Mouse (Mus musculus): ENCODE measurements at regions not wholly inside any gene's neighbourhood (a gene's known extent, or its start where the extent isn't known, plus 50 kb on each side); places are given as distances from the start of the nearest gene placed in this dataset.

DNA sequence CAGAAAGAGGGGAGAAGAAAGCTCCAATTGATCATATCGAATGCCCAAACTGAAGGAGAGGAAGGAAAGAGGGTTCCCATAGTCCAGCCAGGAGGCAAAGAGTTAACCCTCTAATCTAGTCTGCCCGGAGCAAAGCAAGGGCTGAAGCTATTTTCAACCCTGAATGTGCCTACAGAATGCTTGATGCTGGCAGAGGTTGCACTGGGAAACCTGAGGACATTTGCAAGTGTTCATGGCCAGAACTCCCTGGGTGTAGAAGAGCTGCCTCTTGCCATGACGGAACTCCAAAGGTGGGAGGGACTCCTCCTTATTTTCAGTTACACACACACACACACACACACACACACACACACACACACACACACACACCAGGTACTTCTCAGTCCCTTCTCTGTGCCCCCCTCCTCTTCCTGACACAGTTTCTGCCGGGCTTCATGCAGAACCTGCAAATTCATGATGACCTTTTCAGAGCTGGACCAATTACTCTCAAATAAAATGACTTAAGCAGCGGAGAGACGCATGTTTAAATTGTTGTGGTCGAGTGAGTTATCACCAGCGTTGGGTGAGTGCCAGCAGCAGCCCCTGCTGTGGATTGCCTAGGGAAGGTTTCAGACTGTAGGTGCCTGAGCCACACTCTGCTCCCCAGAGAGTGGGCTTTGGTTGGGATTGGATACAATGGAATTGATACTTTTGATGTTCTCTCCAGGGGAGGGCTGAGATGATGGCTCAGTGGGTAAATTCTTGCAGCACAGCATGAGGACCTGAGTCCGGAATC lies 152.1 kb upstream of the Sdk2 start:
- DNase-seq (ENCODE audit: low spot score in 2 of 2) = no peak

DNA sequence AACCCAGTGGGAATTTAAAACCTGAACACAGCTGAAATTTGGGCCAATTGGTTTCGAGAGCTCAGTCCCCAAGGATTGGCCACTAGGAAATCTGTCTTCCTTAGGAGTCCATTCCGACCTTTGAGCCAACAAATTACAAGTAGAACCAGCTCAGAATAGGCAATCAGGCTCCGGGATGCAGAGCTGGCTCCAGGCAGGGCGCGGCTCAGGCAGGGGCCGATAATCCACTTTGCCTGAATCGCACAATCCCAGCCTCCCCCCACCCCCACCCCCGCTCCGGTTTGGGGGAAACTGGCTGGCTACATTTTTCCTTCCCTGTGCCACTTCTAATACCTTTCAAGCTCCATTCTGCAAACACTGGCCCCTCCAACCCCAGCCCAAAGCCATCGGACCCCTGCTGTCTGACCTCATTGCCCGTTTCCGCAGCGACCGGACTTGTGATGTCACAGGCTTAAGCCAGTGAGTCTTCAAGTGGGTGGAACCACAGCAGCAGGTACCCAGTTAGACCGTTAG lies 150.5 kb upstream of the Sdk2 start:
- DNase-seq (ENCODE audit: low spot score in 2 of 2) = no peak

DNA sequence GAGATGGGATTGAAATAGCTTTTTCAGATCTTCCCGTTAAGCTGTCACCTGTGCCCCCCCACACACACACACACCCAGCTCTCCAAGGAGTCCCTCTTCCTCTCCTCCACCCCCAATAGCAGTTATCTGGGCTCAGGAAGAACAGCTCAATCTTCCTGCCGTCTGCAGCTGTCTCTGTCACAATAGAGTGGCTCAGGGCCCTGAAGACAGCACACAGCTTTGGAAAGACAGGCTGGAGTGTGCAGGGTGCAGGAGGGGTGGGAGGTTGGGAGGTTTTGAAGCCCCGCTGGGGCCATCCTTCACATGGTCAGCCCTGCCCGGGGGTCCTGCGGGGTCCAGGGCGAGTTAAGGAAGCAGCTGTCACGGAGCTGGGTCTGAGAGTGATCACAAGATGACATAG lies 149.6 kb upstream of the Sdk2 start:
- no peak for DNase-seq (ENCODE audit: low spot score in 2 of 2)

DNA sequence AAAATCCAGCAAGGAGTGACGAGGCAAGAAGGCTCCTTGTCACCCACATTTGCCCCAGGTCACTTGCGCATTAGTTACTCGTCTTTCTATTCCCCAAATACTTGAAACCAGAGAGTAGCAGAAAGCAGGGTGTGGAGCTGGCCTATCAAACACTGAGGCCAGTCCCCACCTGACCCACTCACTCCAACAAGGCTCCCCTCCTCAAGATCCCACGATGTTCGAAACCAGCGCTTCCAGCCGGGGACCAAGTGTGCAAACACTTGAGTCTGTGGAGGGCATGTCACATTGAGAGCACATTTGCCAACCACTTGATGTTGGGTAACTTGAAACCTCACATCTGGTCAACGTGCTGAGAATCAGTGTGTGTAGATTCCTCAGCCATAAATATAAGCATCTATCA lies 148.4 kb upstream of the Sdk2 start:
- DNase-seq (ENCODE audit: low spot score in 2 of 2) = no peak

DNA sequence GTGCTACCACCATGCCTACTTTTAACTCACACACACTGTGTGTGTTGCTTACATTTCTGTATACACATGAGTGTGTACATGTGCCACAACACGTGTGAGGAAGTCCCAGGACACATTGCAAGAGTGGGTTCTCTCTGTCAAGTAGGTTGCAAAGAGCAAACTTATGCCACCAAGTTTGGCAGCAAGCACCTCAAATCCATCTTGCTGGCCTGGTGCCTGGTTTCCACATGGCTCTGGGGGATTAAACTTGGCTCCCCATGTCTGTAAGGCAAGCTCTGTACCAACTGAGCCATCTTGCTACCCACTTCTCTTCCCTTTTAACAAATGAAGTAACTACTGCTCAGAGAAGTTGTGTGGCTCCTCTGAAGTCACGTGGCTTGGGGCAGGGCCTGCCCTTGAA lies 145.3 kb upstream of the Sdk2 start:
- DNase-seq (ENCODE audit: low spot score in 2 of 2) = no peak

DNA sequence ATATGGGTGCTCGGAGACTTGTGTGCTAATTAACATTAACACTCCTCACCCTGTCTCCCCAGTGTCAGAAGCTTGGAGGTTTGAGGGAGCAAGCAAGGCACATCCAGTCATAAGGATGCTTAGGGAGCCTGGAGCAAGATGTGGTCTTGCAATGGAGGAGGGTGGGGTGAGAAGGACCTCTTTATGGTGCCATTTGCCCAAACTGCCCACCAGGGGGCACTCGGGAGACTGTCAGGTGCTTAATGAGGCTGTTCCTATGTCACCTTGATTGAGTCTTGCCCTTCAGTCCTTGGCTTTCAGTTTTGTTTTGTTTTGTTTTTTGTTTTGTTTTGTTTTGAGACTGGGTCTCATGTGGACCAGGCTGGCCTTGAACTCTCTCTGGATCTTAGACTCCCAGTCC lies 138.3 kb upstream of the Sdk2 start:
- peak in 1 of 2 experiments; percentile 64 for DNase-seq (ENCODE audit: low spot score in 2 of 2)

DNA sequence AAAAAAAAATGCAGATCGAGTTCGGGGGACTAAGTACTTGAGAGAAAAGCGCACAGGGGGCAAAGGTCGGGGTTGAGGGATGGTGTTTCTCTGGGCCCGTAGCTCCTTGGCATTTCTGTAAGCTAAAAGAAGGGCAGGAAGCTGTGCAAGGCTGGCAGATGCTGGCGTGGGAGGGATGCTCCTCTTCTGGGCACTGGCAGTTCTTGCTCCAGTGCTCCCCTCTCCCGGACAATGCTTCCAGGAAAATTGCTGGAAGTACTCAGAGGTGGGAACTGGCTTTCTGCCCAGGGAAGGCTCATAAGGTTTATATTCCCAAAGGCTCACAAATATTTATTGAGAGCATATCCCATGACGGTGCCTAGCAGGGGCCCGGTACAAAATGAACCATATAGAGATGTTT lies 136.6 kb upstream of the Sdk2 start:
- DNase-seq (ENCODE audit: low spot score in 2 of 2) = no peak

DNA sequence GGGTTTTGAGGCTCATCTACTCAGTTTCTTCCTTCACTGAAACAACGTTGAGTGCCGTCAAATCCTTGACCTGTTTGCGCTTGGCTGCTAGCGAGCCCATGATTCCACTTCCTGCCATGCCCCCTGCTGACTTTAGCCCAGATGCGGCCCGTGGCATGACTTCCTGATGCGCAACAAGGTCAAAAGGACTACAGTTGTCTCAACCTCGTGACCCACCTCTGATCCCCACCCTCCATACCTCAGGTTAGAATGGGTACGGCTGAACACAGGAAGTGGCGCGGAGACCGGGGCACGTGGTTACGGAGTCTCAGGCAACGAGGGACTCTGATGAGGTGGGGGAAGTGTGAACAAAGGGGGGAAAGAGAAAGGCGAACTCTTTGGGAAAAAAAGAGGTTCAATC lies 135.6 kb upstream of the Sdk2 start:
- no peak for DNase-seq (ENCODE audit: low spot score in 2 of 2)

DNA sequence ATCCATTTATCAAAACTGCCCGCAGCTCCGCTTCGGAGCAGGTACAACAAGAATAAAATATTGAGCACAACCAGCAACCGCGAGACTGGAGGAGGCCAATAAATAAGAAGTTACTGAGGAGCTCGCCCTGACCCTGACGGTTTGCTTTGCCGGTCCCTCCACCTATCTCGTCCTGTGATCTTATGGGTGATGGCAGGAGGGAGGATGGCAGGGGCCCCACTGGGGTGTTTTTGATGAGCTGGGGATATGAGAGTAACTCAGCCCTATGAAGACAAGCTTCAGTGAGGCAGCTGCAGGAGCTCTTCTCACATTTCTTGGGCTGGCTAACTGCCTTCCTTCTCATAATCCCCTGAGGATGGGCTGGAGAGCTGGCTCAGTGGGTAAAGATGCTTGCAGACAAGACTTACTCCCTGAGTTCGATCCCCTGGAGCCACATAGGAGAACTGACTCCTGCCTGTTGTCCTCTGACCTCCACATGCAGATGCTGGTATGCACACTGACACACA lies 132.3 kb upstream of the Sdk2 start:
- no peak for DNase-seq (ENCODE audit: low spot score in 2 of 2)

DNA sequence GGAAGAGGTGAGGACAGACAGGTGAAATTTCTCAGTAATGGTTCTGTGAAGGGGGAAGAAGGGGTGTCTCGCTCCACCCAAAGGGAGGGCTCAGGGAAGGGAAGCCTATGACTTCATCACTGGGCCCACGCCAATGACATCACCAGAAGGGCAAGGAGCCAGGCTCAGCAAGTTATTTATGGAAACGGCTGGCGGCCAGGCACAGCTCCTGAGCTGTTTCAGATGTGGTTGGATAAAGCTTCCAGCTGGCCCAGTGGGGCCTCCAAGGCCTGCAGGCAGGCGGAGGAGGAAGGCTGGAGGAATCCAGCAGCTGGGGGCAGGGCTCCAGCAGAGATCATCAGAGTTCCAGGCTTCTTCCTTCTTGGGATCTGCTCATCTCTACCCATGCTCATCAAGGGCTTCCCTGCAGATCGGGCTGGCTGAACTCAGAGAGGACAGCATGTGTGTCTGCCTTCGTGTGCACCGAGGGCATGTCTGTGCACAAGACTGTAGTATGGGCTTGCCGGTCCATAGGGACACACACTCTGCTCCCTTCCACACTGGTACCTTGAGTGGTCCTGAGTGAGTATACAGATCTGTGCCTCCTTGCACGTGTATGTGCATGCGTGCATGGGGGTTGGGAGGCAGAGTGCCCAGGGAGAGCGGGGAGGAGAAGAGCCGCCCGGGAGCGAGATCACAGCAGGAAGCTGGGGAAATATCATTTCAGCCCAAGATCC lies 131.6 kb upstream of the Sdk2 start:
- DNase-seq (ENCODE audit: low spot score in 2 of 2) = no peak

DNA sequence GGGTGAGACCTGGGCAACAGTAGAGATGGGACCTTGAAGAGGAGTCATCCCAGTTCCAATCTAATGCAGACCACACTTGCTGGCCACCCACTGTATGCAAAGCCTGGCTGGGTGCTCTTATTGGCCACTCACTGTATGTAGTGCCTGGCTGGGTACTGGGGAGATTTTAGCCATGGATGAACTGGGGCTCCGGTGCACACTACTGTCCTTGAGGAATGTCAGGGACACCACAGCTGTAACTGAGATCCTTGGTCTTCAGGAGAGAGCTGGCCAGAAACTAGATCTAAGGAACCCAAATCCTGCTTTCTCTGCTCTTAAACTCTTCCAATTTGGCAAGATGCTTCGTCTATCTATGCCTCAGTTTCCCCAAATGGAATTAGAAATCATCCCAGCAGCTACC lies 128.4 kb upstream of the Sdk2 start:
- no peak for DNase-seq (ENCODE audit: low spot score in 2 of 2)

DNA sequence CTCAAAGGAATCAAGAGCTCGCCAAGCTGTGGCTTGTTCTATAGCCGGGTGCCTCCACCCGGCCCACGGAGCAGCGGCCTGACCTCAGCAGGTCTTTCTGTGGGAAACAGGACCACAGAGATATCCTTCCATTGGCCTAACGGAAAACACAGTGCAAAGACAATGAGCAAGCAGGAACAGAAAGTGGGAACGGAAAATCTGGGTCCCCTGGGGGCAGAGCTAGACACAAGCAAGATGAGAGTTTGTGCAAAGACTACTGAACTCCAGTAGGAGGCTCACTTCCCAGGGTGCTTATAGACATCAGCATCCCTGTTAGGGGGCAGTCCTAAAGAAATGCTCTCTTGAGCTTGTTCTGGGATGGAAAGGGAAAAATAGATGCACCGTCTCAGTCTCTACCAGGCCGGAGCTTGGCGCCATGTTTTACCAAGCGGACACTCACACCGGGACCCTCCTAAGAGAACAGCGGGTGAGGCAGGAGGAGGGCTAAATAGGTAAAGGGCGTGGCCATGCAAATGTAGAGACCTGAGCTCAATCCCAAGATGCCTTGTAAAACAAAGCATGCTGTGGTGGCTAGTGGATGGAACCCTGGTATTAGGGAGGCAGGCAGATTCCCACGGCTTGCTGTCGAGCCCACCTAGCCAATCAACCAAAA lies 127.3 kb upstream of the Sdk2 start:
- DNase-seq (ENCODE audit: low spot score in 2 of 2) = no peak

DNA sequence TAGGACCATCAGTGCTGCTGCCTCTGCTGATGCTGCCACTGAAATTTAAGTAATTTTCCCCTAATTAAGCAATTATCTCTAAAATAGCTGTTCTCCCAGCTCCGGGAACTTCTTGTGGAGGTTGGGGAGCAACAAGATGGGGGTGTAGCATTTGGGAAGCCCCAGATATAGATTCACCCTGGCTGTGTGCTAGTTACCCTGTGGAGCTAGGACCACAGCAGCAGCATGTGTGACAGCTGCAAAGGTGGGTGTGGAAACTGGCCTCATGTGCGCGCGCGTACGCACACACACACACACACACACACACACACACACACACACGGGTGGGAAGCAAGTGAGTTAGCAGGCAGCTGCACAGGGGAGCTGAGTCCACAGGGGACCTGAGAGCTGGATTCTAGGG lies 126.2 kb upstream of the Sdk2 start:
- DNase-seq (ENCODE audit: low spot score in 2 of 2) = no peak

DNA sequence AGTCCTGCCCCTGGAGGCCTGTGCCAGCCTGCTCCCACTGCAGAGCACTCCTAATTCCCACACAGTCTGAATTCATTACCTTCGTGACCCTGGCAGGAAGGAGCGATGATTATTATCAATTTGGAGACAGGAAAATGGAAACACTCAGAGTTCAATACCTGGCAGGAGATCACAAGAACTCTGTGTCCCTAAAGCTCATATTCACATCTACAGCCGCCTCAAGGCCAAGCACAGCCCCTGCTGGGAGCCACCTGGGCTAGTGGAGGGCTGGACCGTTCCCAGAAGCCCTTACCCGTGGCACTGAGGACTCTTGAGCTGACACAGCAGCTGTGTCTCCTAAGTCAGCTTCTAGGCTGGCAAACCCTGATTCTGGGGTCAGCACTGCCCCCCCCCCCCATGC lies 124.8 kb upstream of the Sdk2 start:
- no peak for DNase-seq (ENCODE audit: low spot score in 2 of 2)

DNA sequence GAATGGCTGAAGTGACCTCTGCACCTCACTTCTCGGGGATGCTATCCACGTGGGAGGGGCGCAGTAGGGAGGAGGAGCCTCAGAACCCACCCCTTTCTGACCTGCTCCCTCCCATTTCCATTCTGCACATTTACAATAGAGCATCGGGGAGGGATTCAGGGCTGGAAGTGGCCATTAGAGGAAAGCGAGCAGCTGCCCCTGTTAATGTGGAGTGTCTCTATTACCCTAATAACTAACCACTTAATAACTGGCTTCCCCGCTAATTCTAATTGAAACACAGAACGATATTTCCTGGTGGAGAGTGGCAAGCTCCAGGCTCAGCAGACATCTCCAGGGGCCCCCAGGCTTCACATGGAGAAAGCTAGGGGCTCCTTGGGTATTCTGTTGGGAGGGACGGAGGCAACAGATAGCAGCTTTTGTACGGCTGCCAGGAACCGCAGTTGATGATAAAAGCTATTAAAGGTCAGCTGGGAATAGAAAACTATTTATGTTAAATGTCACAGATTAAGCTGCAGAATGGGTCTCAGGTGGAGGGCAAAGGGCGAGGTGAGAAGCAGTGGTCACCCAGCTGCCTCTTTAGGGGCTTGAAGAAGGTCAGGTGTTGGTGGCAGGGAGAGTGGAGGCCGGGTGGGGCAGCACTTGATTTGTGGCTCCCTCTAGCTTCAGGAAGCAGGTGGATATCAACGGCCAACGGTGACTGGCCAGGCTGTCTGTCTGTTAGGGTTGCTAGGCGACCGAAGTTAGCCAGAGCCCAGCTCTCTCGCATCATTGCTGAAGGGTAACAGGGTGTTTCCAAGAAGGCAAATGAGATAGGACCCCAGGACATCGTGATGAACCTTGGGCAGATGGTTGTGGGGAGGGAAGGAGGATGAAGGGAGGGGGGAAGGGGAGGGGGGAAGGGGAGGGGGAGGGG lies 118.4 kb upstream of the Sdk2 start:
- peak in 1 of 2 experiments; percentile 69 for DNase-seq (ENCODE audit: low spot score in 2 of 2)

DNA sequence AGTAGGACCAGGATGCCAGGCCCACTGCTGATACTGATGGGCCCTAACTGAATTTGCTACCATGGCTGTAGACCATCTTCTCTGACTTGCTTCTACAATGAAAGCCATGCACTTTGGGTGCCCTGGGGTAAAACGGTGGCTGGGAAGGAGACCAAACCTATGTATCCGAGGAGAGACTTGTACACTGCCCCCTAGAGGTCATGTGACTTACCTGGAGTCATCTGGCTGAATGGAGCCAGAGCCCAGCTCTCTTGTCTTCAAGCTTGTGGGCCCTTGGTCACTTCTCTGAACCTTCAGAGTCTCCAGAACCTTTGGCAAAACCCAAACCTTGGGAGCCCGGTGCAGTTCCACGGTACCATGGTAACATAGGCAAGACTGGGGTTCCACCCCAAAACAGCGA lies 117.6 kb upstream of the Sdk2 start:
- no peak for DNase-seq (ENCODE audit: low spot score in 2 of 2)

DNA sequence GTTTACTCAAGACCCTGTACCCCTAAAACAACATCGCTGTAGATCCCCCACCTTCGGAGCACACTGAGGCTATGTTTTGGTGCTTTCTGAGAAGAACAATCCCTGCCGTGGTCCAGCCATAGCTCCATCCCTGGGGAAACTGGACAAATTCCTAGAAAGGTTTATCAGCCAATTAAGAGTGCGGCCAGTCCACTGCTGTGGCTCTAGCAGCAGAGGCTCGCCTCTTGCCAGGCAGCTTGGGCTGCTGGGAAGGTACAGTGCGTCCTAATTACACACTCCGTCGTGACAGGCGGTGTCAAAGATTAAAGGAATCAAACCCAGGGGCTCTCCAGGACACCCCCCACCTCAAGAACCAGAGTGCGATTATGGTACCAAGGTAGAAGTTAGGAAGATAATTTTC lies 116.4 kb upstream of the Sdk2 start:
- DNase-seq (ENCODE audit: low spot score in 2 of 2) = no peak

DNA sequence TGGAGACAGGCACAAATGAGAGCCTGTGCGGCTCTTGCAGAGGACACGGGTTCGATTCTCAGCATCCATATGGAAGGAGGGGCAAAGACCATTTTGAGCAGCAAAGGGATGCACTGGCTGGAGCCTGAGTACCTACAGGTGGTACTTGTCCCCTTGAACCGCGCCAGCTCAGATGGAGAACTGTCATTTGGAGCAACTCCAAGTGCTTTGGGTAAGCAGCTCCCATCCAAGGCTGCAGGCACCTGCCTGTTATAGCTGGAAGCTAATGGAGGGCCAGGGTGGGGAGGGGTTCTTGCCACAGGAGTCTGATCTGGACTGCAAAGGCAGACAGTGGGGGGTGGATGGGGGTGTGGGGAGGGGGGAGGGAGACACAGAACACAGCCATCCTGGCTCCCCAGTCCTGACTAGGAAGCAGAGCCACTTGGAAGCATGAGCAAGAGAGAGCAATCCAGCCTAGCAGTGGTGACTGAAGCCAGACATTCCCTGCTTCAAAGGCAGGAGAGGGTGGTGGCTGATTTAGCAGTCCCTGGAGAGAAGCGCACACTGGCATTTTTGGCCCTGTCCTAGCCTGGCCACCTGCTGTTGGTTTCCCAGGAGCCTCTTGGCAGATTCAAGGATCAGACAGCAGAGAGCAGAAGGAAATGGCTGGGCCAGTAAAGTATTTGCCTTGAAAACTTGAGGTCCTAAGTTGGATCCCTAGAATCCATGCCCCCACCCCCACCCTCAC lies 112.1 kb upstream of the Sdk2 start:
- DNase-seq (ENCODE audit: low spot score in 2 of 2) = no peak

DNA sequence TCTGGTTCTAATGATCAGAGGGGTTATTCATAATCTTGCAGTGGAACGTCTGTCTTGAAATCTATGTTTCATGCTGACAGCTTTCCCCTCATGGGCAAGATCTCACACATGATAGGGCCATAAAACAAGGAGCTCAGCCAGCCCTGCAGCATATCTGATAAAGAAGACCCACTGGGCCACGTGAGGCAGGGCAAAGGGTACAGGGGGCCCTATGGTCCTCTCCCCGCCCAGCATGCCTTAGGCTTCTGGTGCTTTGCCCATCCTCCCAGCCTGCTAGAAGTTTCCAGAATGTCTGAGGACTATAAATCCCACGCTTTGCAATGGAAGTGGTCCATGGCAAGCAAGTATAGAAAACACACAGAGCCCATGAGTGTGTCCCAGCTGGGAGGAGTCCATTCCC lies 110.9 kb upstream of the Sdk2 start:
- no peak for DNase-seq (ENCODE audit: low spot score in 2 of 2)

DNA sequence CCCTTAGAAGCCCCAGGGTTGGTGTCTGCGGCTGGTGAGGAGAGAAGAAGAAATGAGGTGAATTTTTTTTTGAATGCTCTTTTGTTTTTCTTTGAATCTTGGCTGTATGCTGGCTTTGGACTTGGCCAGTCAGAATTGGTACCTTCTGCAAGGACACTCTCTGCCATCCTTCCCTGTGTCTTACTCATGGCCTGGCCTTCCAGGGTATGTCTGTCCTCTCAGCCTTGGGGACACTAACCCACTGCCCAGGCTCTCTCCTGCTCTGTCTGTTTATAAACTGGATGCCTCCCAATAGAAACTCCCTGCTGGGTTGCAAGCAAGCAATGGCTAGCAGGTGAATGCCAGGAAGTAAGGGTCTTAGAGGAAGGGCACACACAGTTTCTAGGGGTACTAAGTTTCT lies 110.4 kb upstream of the Sdk2 start:
- DNase-seq (ENCODE audit: low spot score in 2 of 2) = no peak

DNA sequence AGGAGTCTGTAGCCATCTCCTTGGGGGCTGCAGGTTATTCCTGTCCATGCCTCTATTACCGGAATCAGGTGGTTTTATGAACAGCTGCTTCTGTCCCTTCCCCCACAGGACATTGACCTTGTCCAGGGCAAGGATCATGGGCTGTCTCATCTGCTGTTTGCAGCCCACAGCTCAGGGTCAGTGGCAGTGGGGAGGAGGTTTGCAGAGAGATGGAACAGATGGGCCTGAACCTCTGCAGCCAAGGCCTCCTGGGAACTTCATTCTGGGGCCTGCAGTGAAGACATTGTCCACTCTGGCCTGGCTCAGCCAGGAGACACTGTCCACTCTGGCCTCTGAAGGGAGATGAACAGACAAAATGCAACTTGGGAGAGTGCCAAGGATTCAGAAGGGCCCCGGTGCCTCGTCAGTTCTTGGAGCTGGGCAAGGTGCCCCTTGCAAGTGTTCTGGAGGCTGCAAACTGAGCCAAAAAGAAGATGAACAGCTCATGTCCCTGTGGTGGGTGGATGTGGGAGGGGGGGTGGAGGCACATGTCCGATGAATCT lies 109.9 kb upstream of the Sdk2 start:
- no peak for DNase-seq (ENCODE audit: low spot score in 2 of 2)
